Mouse (Mus musculus): ENCODE data around the gene Msi2.

DNA sequence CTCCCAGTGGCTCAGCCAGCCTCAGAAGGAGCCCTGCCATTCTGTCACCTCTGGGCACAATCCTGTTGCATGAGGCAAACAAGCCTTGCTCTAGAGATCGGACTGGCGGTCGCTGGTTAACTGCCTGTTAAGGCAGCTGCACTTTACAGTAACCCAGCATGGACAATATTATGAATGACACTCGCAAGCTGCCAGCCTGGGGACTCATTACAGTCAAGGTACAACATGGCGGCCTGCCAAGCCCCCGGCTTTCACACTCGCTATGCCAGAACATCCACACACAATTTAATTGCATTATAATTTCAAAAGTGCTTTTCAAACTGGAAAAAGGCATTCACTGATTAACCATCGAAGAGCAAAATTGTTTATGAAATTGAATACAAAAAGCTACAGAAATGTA is 275.0 kb downstream of the Msi2 start:
- no peak for TF ChIP-seq CTCF (conservative IDR thresholded peaks at IDR 0.05; ENCODE audit: low read length)
- TF ChIP-seq POU5F1 (IDR thresholded peaks at IDR 0.05; ENCODE audit: borderline replicate concordance, low read length), result no peak
- TF ChIP-seq NANOG (IDR thresholded peaks at IDR 0.05; ENCODE audit: borderline replicate concordance, low read length), result no peak

All from E14TG2a.4 (cell line).